7 mouse cellular contexts compared by ENCODE assay signal in the genomic region with DNA sequence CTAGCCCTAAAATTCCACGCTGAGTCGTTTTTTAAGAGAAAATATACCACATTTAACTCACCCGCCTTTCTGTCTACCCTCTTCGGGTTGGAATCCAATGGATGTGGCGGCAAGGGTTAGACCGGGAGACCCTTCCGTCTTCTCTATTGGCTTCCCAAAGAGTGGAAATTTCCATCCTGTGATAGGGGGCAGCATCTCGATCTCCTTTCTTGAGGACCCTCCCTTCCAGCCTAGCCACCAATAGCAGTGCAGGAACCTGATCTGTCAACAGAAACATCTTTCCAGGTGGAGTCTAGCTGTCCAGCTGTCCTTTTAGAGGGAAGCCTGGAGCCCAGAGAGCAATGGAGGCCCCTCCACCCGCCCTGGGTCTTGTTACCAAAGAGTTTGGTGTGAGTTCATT. TPM values are rescaled to one million over a fixed set of nuclear protein-coding genes. Genes with fewer than 3 reads are reported as not detected.
DNase-seq lines count a peak whose midpoint lies in the region; ATAC-seq and TF ChIP-seq lines count a peak whose summit lies in the region.

TSS of gene Slc38a4 (minus strand) at position 163 of the 400 bp plus-strand sequence.

- H3K4me2 ChIP-seq in embryonic facial prominence, embryonic 15.5 days (replicated peaks), result peak within 1 kb of the TSS; percentile 60
- peak within 1 kb of the TSS; percentile 58 for H3K4me2 ChIP-seq in liver, postnatal 0 days (ENCODE audit: low read depth, low read length)

- H3K27me3 ChIP-seq in embryonic facial prominence, embryonic 15.5 days, result no peaks in the 10 kb centered on the region
- H3K27me3 ChIP-seq in liver, postnatal 0 days (ENCODE audit: insufficient read depth, low read length), result 0 out of 2 replicates have a peak, but pooled peaks cover 5% of the 10 kb centered on the region
- H3K27me3 ChIP-seq in cerebellum, adult 2 months (ENCODE audit: control insufficient read depth, insufficient read depth, low read length), result peaks cover 2% of the 10 kb centered on the region; the same call in 1 of the 2 replicates

- intact Hi-C loops in heart, postnatal 25 days (cut with DNase I), result no loop called here

- TF ChIP-seq EP300 in liver, postnatal 0 days (IDR thresholded peaks at IDR 0.05; ENCODE audit: low read depth), result no peak

- H3K27ac ChIP-seq in embryonic facial prominence, embryonic 15.5 days (replicated peaks), result peak within 1 kb of the TSS; percentile 60; the same call in 1 of the 2 replicates
- peak within 1 kb of the TSS; percentile 73 for H3K27ac ChIP-seq in liver, postnatal 0 days (ENCODE audit: low read depth)
- no peak within 1 kb of the TSS for H3K27ac ChIP-seq in cerebellum, adult 2 months (ENCODE audit: insufficient read depth, low read length)

- H3K9me3 ChIP-seq in embryonic facial prominence, embryonic 15.5 days (replicated peaks), result peaks cover 7% of the 10 kb centered on the region; the same call in 1 of the 2 replicates
- H3K9me3 ChIP-seq in liver, postnatal 0 days (ENCODE audit: low read length), result peaks cover 6% of the 10 kb centered on the region

- no peak for TF ChIP-seq POLR2A in brain, embryonic 14.5 days (IDR thresholded peaks at IDR 0.05; ENCODE audit: borderline replicate concordance, extremely low read depth, insufficient read depth, insufficient read length, poor library complexity, severe bottlenecking)
- no peak for TF ChIP-seq POLR2A in cerebellum, adult 2 months (IDR thresholded peaks at IDR 0.05; ENCODE audit: borderline replicate concordance, insufficient read depth, low read length)

- WGBS in embryonic facial prominence, embryonic 15.5 days, result 51% methylated on average over 9 of the region's 9 CpGs
- whole genome bisulfite sequencing in liver, postnatal 0 days (ENCODE audit: insufficient replicate concordance), result 59% methylated on average over 9 of the region's 9 CpGs
- 48% methylated on average over 9 of the region's 9 CpGs for WGBS in cerebellum, adult 2 months

- TF ChIP-seq CTCF in brain, embryonic 14.5 days (IDR thresholded peaks at IDR 0.05; ENCODE audit: borderline replicate concordance, extremely low read depth, insufficient read depth, insufficient read length), result no peak
- TF ChIP-seq CTCF in liver, postnatal 0 days (IDR thresholded peaks at IDR 0.05; ENCODE audit: low read depth), result 0 out of 2 replicates have a peak, but pooled peaks have one; percentile 5
- TF ChIP-seq CTCF in cerebellum, adult 2 months (IDR thresholded peaks at IDR 0.05; ENCODE audit: borderline replicate concordance, insufficient read depth, low read depth, low read length), result no peak

- peak within 1 kb of the TSS; percentile 42 for H3K9ac ChIP-seq in embryonic facial prominence, embryonic 15.5 days
- H3K9ac ChIP-seq in liver, postnatal 0 days (replicated peaks), result peak within 1 kb of the TSS; percentile 64

- H3K4me1 ChIP-seq in embryonic facial prominence, embryonic 15.5 days, result no peaks in the 10 kb centered on the region
- H3K4me1 ChIP-seq in liver, postnatal 0 days (ENCODE audit: insufficient read depth), result peaks cover 10% of the 10 kb centered on the region
- no peaks in the 10 kb centered on the region for H3K4me1 ChIP-seq in cerebellum, adult 2 months (ENCODE audit: control insufficient read depth, insufficient read depth, low read length)

- DNase-seq in brain, embryonic 14.5 days (ENCODE audit: low read depth), result peak; percentile 29
- no peak for DNase-seq in heart, postnatal 25 days (ENCODE audit: low spot score)
- DNase-seq in liver, postnatal 0 days, result peak; percentile 33
- DNase-seq in ovary, postnatal 36 days (ENCODE audit: low spot score), result no peak
- DNase-seq in layer of hippocampus, postnatal 14 days (ENCODE audit: low spot score in 2 of 2), result no peak
- no peak for DNase-seq in cerebellum, adult 2 months

- H3K36me3 ChIP-seq in embryonic facial prominence, embryonic 15.5 days, result no peaks in the 10 kb centered on the region
- H3K36me3 ChIP-seq in liver, postnatal 0 days (replicated peaks; ENCODE audit: insufficient read depth, low read length), result no peaks in the 10 kb centered on the region

- H3K4me3 ChIP-seq in embryonic facial prominence, embryonic 15.5 days (replicated peaks), result peak within 1 kb of the TSS; percentile 51
- peak within 1 kb of the TSS; percentile 49 for H3K4me3 ChIP-seq in liver, postnatal 0 days (ENCODE audit: low read depth, low read length)
- H3K4me3 ChIP-seq in cerebellum, adult 2 months (replicated peaks; ENCODE audit: insufficient read depth, low read depth, low read length), result no peak within 1 kb of the TSS

- ATAC-seq in embryonic facial prominence, embryonic 15.5 days (ENCODE audit: insufficient number of reproducible peaks, low FRiP score, low TSS enrichment, low read depth), result peak; percentile 80
- peak; percentile 22 for ATAC-seq in liver, postnatal 0 days

RNA-seq across cellular contexts. Expression of gene Slc38a4, which starts in this region (rescaled TPM):
- polyA plus RNA-seq in brain, embryonic 14.5 days (2012; rRNA removed), result 4.9 and 6.6 TPM in 2 replicates
- 54.7 and 56.1 TPM in 2 replicates for polyA plus RNA-seq in embryonic facial prominence, embryonic 15.5 days (2015; fragmentation: Nextera tagmentation; extraction: Ambion mirVana)
- total RNA-seq in heart, postnatal 25 days (2021), result 10 to 100 TPM; 10.6 to 17.1 TPM
- 295 and 302 TPM in 2 replicates for polyA plus RNA-seq in liver, postnatal 0 days (2015; fragmentation: Nextera tagmentation; extraction: Ambion mirVana)
- total RNA-seq in layer of hippocampus, postnatal 14 days (2021), result 1 to 10 TPM in 1 of 2 experiments, under 1 TPM in 1; 0.95 to 1.1 TPM
- polyA plus RNA-seq in cerebellum, adult 2 months (2012; rRNA removed), result 0.13 TPM in 2 replicates

Comparison
In these comparisons a context has a peak if more than half of its experiments do, and no peak if none do; other contexts are left out.
1. RNA of gene Slc38a4 (total RNA-seq): 10.6 to 17.1 TPM in heart, postnatal 25 days; 0.95 to 1.1 TPM in layer of hippocampus, postnatal 14 days; every median in the first group is over 4 times any median in the second.
2. DNase-seq: peak in brain, embryonic 14.5 days (single experiment) and liver, postnatal 0 days (single experiment); none in heart, postnatal 25 days (single experiment), ovary, postnatal 36 days (single experiment), layer of hippocampus, postnatal 14 days (0 of 2) and cerebellum, adult 2 months (0 of 2).